Mouse (Mus musculus): ENCODE measurements around the gene Olfr15. TPM values are rescaled to one million over a fixed set of nuclear protein-coding genes. Genes with fewer than 3 reads are reported as not detected.

Gene Olfr15
- polyA plus RNA-seq, 1 experiment from 2014 or later: not detected

DNA sequence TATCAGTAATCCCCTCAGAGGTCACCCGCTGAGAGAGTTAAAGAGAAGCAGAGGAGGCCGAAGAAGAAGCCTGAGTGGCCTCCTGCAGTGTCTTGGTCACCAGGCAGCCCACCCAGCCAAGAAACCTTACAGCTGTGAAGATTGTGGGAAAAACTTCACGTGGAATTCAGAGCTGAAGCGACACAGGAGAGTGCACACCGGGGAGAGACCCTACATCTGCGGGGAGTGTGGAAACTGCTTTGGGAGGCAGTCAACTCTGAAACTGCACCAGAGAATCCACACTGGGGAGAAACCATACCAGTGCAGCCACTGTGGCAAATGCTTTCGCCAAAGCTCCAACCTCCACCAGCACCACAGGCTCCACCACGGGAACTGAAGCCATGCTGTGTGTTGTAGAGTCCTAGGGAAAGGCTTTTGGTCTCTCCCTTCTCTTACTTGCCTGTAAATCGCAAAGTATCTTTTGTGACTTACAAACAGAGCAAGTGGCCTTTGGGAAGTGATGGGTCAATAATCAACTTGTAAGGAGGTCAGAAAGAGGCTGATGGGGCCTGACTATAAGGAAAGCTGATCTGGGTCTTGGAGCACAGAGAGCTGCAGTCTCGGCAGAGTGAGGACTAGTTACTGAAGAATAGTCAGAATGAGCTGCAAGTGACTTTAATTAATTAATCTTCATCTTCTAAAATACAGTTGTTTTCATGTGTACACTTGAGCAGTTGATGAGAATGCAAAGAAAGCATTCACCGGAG is 23.9 kb downstream of the Olfr15 start:
- Histone ChIP-seq H3K27me3 (ENCODE audit: control insufficient read depth, insufficient read depth, low read length) (no peaks in the 10 kb centered on the region), H3K4me3 (ENCODE audit: low read length) (no peak overlapping the region), H3K9ac (ENCODE audit: low read depth, low read length) (no peak overlapping the region), H3K27ac (ENCODE audit: low read depth, low read length) (peak overlapping the region; percentile 59; the same call in 1 of the 2 replicates), H3K36me3 (ENCODE audit: control insufficient read depth, insufficient read depth, low read length) (no peaks in the 10 kb centered on the region), H3K9me3 (ENCODE audit: control insufficient read depth, low read length) (no peaks in the 10 kb centered on the region), H3K4me1 (ENCODE audit: control insufficient read depth, insufficient read depth, low read length) (no peaks in the 10 kb centered on the region), H3K4me2 (replicated peaks; ENCODE audit: low read depth, low read length) (no peak overlapping the region)
- peak; percentile 81; the same call in 1 of the 2 replicates for ATAC-seq (ENCODE audit: low FRiP score, low TSS enrichment)
- 40% methylated on average over 11 of the region's 11 CpGs for WGBS

DNA sequence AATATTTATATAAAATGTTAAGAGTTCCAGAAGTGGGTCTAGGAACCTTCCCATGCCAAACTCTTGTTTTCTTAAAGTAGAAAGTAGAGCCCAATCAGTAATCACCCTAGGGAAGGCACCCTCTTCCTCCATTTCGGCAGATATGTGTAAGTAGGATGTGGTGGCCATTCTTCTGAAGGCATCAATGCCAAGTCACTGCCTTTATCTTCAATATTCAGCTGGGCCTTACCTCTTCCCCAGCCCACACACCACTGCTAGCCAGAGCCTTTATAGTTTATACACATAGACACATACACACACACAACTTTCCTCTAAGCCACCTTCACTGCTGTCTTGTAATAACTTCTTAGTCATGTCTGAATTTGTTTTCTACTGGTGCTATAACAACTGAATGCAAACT is 25.1 kb downstream of the Olfr15 start:
- Histone ChIP-seq H3K4me2 (replicated peaks; ENCODE audit: low read depth, low read length) (no peak overlapping the region), H3K4me1 (ENCODE audit: control insufficient read depth, insufficient read depth, low read length) (no peaks in the 10 kb centered on the region), H3K4me3 (ENCODE audit: low read length) (no peak overlapping the region), H3K9me3 (ENCODE audit: control insufficient read depth, low read length) (no peaks in the 10 kb centered on the region), H3K36me3 (ENCODE audit: control insufficient read depth, insufficient read depth, low read length) (0 out of 2 replicates have a peak, but pooled peaks cover under 1% of the 10 kb centered on the region), H3K27me3 (ENCODE audit: control insufficient read depth, insufficient read depth, low read length) (no peaks in the 10 kb centered on the region), H3K27ac (ENCODE audit: low read depth, low read length) (no peak overlapping the region), H3K9ac (ENCODE audit: low read depth, low read length) (no peak overlapping the region)
- WGBS: 81% methylated on average over 1 of the region's 1 CpGs
- no peak for ATAC-seq (ENCODE audit: low FRiP score, low TSS enrichment)

DNA sequence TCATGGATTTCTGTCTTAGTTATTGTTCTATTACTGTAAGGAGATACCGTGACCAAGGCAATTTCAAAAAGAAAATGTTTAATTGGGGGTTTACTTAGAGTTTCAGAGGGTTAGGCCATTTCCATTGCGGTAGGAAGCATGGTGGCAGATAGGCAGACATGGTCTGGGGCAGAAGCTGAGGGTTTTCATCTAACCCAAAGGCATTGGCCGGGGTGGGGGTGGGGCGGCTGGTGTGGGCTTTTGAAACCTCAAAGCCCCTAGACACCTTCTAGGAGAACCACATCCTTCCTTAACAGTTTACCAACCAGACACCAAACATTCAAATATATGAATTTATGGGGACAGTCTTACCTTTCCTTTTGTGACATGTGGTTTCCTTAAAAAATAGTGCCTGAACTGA is 28.6 kb downstream of the Olfr15 start:
- Histone ChIP-seq H3K4me3 (ENCODE audit: low read length) (no peak overlapping the region), H3K4me1 (ENCODE audit: control insufficient read depth, insufficient read depth, low read length) (no peaks in the 10 kb centered on the region), H3K27ac (ENCODE audit: low read depth, low read length) (no peak overlapping the region), H3K36me3 (ENCODE audit: control insufficient read depth, insufficient read depth, low read length) (peaks cover 18% of the 10 kb centered on the region; the same call in 1 of the 2 replicates), H3K4me2 (replicated peaks; ENCODE audit: low read depth, low read length) (no peak overlapping the region), H3K9me3 (ENCODE audit: control insufficient read depth, low read length) (no peaks in the 10 kb centered on the region), H3K27me3 (ENCODE audit: control insufficient read depth, insufficient read depth, low read length) (no peaks in the 10 kb centered on the region), H3K9ac (ENCODE audit: low read depth, low read length) (no peak overlapping the region)
- 92% methylated on average over 4 of the region's 4 CpGs for WGBS
- ATAC-seq (ENCODE audit: low FRiP score, low TSS enrichment): no peak

DNA sequence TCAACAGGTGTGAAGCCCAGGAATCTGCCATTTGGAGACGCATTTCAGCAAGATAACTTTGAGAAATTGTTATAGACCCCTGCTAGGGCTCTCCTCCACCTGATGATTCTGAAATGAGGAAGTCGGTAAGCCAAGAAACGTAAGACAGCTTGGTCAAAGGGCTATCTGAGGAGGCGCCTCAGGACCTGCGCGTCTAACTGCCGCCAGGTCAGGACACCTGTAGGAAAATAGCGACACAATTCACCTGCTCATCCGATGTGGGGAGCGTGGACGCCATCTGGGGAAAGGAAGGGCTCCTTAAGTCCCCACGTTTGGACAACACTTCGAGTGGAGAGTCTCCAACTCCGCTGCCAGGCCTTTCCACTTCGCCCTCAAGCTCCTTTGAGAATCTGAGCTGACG is 41.1 kb downstream of the Olfr15 start:
- H3K9me3 ChIP-seq (ENCODE audit: control insufficient read depth, low read length): no peaks in the 10 kb centered on the region
- peak overlapping the region; percentile 62 for H3K4me2 ChIP-seq (replicated peaks; ENCODE audit: low read depth, low read length)
- ATAC-seq (ENCODE audit: low FRiP score, low TSS enrichment): peak; percentile 11
- peak overlapping the region; percentile 57 for H3K4me3 ChIP-seq (ENCODE audit: low read length)
- H3K27ac ChIP-seq (ENCODE audit: low read depth, low read length): no peak overlapping the region
- WGBS: 2% methylated on average over 16 of the region's 16 CpGs
- no peaks in the 10 kb centered on the region for H3K27me3 ChIP-seq (ENCODE audit: control insufficient read depth, insufficient read depth, low read length)
- H3K9ac ChIP-seq (ENCODE audit: low read depth, low read length): peak overlapping the region; percentile 63
- H3K36me3 ChIP-seq (ENCODE audit: control insufficient read depth, insufficient read depth, low read length): peaks cover 15% of the 10 kb centered on the region; the same call in 1 of the 2 replicates
- H3K4me1 ChIP-seq (ENCODE audit: control insufficient read depth, insufficient read depth, low read length): 0 out of 2 replicates have a peak, but pooled peaks cover 8% of the 10 kb centered on the region

DNA sequence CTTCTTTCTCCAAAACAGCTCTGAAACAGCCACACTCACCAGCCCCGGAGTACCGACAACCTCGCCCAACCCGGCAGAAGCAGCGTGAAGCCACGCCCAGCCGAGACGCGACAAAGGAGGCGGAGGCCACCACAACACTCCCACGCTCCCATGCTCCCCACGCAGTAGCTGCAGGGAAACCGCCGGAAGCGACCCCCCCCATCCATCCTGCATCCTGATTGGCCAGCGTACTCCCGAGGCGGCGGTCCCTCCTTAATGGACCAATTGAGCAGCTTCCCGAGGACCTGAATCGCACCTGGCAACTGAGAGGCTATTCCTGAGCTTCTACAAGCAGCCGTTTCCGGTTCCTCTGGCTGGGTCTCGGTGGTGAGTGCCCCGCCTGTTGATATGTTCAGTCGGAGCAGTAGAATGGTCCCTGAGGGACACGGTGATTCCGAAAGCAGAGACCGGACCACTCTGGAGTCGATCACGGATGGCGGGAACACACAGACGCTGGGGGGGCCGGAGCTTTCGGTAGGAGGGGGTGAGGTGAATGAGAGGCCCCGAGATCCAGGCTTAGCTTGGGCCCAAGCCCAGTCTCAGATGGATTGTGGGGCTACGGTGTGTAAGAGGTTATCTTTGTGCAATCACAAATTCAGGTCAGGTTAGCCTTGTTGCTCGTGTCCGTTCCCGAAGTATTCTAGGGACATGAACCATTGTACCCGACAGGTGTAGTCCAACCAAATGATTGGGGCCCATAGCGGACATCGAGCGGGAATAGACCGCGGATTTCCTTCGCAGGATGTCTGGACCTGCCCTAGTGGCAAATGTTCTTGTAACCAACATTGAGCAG is 41.8 kb downstream of the Olfr15 start, which contains the start of gene Naa60:
Gene Naa60, plus strand, starts transcription at position 160 of the 832 bp plus-strand sequence.
- 4% methylated on average over 47 of the region's 47 CpGs for WGBS
- H3K9me3 ChIP-seq (ENCODE audit: control insufficient read depth, low read length): no peaks in the 10 kb centered on the region
- peak within 1 kb of the TSS; percentile 57 for H3K4me3 ChIP-seq (ENCODE audit: low read length)
- H3K4me2 ChIP-seq (replicated peaks; ENCODE audit: low read depth, low read length): peak within 1 kb of the TSS; percentile 62
- H3K9ac ChIP-seq (ENCODE audit: low read depth, low read length): peak within 1 kb of the TSS; percentile 63
- H3K27me3 ChIP-seq (ENCODE audit: control insufficient read depth, insufficient read depth, low read length): no peaks in the 10 kb centered on the region
- peaks cover 14% of the 10 kb centered on the region; the same call in 1 of the 2 replicates for H3K36me3 ChIP-seq (ENCODE audit: control insufficient read depth, insufficient read depth, low read length)
- H3K4me1 ChIP-seq (ENCODE audit: control insufficient read depth, insufficient read depth, low read length): 0 out of 2 replicates have a peak, but pooled peaks cover 8% of the 10 kb centered on the region
- peak; percentile 99 for ATAC-seq (ENCODE audit: low FRiP score, low TSS enrichment)
- H3K27ac ChIP-seq (ENCODE audit: low read depth, low read length): peak within 1 kb of the TSS; percentile 31; the same call in 1 of the 2 replicates

DNA sequence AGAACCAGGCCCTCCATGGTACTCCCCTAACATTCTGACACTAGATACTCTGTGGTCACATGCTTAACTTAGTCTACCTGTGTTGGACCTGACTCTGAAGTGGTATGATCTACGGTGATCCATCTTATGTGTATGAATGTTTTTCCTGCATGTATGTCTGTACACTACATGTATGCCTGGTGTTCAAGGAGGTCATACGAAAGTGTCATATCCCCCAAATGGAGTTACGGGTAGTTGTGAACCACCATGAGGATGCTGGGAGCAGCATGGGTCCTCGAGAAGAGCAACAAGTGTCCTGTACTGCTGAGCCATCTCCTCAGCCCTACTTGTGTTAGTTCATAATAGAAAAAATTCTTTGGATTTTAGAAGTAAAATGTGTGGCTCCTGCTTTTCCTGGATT is 45.7 kb downstream of the Olfr15 start:
- Histone ChIP-seq H3K9me3 (ENCODE audit: control insufficient read depth, low read length) (no peaks in the 10 kb centered on the region), H3K27me3 (ENCODE audit: control insufficient read depth, insufficient read depth, low read length) (no peaks in the 10 kb centered on the region), H3K4me1 (ENCODE audit: control insufficient read depth, insufficient read depth, low read length) (0 out of 2 replicates have a peak, but pooled peaks cover 3% of the 10 kb centered on the region), H3K27ac (ENCODE audit: low read depth, low read length) (no peak overlapping the region), H3K9ac (ENCODE audit: low read depth, low read length) (no peak overlapping the region), H3K36me3 (ENCODE audit: control insufficient read depth, insufficient read depth, low read length) (peaks cover 2% of the 10 kb centered on the region; the same call in 1 of the 2 replicates), H3K4me3 (ENCODE audit: low read length) (no peak overlapping the region), H3K4me2 (replicated peaks; ENCODE audit: low read depth, low read length) (no peak overlapping the region)
- no peak for ATAC-seq (ENCODE audit: low FRiP score, low TSS enrichment)
- WGBS: 95% methylated on average over 4 of the region's 4 CpGs

DNA sequence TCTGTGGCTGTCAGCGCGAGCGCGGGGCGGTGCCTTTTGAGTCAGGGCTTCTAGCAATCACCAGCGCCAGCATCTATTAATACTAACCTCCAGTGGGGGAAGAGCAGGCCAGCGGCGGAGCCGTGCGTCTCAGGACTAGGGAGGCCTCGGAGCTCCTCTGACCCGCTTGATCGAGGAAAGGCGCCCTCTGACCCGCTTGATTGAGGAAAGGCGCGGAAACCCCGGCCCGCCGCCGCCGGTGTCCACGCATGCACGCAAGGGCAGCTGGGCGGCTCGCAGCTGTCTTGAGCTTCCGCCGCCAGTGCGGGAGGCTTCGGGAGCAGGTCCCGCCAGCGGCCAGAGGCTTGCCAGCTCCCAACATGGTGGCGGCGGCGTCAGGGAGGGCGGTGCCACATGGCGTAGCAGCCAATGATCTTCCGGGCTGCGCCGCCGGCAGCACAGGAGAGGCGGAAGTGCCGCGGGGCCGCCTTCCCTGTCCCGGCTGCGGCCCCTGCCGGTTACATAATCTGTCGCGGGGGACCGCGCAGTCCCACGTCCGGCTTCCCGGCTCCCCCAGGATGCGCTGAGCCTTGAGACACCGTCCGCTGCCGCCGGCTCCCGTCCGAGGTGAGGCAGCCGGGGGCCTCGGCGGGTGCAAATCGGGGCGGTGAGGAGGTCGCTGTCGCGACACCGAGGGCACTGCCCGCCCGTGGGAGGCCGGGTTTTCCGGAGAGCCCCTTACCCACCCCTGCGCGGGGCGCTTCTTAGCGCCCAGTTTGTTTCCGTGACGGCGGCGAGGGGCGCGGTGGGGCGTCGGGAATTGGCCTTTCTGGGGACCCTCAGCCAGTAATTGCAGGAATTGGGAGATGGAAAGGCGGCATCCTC is 53.8 kb downstream of the Olfr15 start, which contains the start of the genes Zfp597 and Gm20695:
Gene Zfp597, minus strand, starts transcription at position 361 of the 864 bp plus-strand sequence.
Gene Gm20695, plus strand, starts transcription at position 448 of the 864 bp plus-strand sequence.
- Histone ChIP-seq H3K27me3 (ENCODE audit: control insufficient read depth, insufficient read depth, low read length) (no peaks in the 10 kb centered on the region), H3K9me3 (ENCODE audit: control insufficient read depth, low read length) (no peaks in the 10 kb centered on the region), H3K4me1 (ENCODE audit: control insufficient read depth, insufficient read depth, low read length) (peaks cover 7% of the 10 kb centered on the region; the same call in 1 of the 2 replicates), H3K36me3 (ENCODE audit: control insufficient read depth, insufficient read depth, low read length) (no peaks in the 10 kb centered on the region), H3K4me3 (ENCODE audit: low read length) (peak within 1 kb of the TSS; percentile 94), H3K9ac (ENCODE audit: low read depth, low read length) (peak within 1 kb of the TSS; percentile 90), H3K4me2 (replicated peaks; ENCODE audit: low read depth, low read length) (peak within 1 kb of the TSS; percentile 75), H3K27ac (ENCODE audit: low read depth, low read length) (peak within 1 kb of the TSS; percentile 86)
- peak; percentile 99 for ATAC-seq (ENCODE audit: low FRiP score, low TSS enrichment)
- WGBS: under 1% methylated on average over 84 of the region's 88 CpGs

DNA sequence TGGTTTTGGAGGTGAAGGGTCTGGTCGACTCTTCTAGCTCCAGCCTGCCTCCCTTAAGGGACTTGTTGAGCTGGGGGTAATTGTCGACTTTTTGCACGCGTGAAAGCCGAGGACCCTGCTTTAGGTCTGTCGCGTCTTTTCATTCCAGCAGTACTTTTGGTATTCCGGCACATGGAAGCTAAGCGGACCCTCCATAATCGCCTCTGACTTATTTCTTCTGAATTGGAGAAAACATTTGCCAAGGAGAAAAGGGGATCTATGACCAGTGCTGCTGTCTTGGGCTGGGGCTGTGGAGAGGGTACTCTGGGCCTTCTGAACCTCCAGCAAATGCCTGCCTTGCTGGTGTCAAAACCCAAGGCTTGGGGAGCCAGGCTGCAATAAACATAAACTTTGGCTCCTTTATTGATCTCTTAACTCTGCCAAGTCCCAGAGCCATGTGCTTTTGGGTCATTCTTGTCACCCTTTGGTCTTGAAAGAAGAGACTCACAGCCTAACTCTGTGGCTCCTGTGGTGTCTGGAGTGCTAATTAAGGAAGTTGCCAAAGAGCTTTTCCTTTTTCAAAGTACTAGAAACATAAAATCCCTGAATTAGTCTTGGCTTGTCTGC is 54.5 kb downstream of the Olfr15 start:
- Histone ChIP-seq H3K4me2 (replicated peaks; ENCODE audit: low read depth, low read length) (peak overlapping the region; percentile 75), H3K9ac (ENCODE audit: low read depth, low read length) (peak overlapping the region; percentile 90), H3K36me3 (ENCODE audit: control insufficient read depth, insufficient read depth, low read length) (no peaks in the 10 kb centered on the region), H3K4me1 (ENCODE audit: control insufficient read depth, insufficient read depth, low read length) (peaks cover 7% of the 10 kb centered on the region; the same call in 1 of the 2 replicates), H3K9me3 (ENCODE audit: control insufficient read depth, low read length) (no peaks in the 10 kb centered on the region), H3K4me3 (ENCODE audit: low read length) (peak overlapping the region; percentile 94), H3K27me3 (ENCODE audit: control insufficient read depth, insufficient read depth, low read length) (no peaks in the 10 kb centered on the region), H3K27ac (ENCODE audit: low read depth, low read length) (peak overlapping the region; percentile 86)
- ATAC-seq (ENCODE audit: low FRiP score, low TSS enrichment): peak; percentile 13; the same call in 1 of the 2 replicates
- under 1% methylated on average over 10 of the region's 10 CpGs for WGBS

Data from kidney, embryonic 14.5 days (tissue).